Mouse (Mus musculus) midbrain, postnatal 0 days (tissue): ENCODE data around the gene Jag2. TPM values are rescaled to one million over a fixed set of nuclear protein-coding genes. Genes with fewer than 3 reads are reported as not detected.

Experiments used
- ATAC-seq: fragments of 200-750 bp; cut with Nextera tagmentation; 2 replicates; pipeline ENCODE4 v1.8.0; 2017; ENCODE audit warnings: moderate number of reproducible peaks, mild to moderate bottlenecking, moderate TSS enrichment, moderate library complexity; ENCODE audit not compliant: low FRiP score
- DNase-seq: peaks from one replicate; pipeline ENCODE4 v3.0.0-alpha.2; 2015; ENCODE audit warnings: low spot score
- H3K27ac ChIP-seq: fragments of 300-500 bp; sonication (generic); 2 replicates; pipeline ENCODE4 v1.5.1; 2014; ENCODE audit warnings: low read depth, mild to moderate bottlenecking, low read length, mixed read lengths
- H3K27me3 ChIP-seq: fragments of 300-500 bp; sonication (generic); 2 replicates; pipeline ENCODE4 v1.6.1; 2014; ENCODE audit warnings: low read length, control low read depth, mixed read lengths; ENCODE audit not compliant: insufficient read depth
- H3K36me3 ChIP-seq: fragments of 300-500 bp; sonication (generic); 2 replicates; pipeline ENCODE4 v1.6.1; 2014; ENCODE audit warnings: low read length, control low read depth, mixed read lengths; ENCODE audit not compliant: insufficient read depth
- H3K4me1 ChIP-seq: fragments of 300-500 bp; sonication (generic); 2 replicates; pipeline ENCODE4 v1.6.1; 2014; ENCODE audit warnings: mild to moderate bottlenecking, control low read depth, antibody characterized with exemption, low read length, mixed read lengths; ENCODE audit not compliant: insufficient read depth
- H3K4me2 ChIP-seq: fragments of 300-500 bp; sonication (generic); 2 replicates; pipeline ENCODE4 v1.6.1; 2014; ENCODE audit warnings: low read depth, mild to moderate bottlenecking, low read length, mixed read lengths; ENCODE audit not compliant: poor library complexity, severe bottlenecking
- H3K4me3 ChIP-seq: fragments of 300-500 bp; sonication (generic); 2 replicates; pipeline ENCODE4 v1.5.1; 2014; ENCODE audit warnings: low read depth, mild to moderate bottlenecking, low read length, moderate library complexity
- H3K9ac ChIP-seq: fragments of 300-500 bp; sonication (generic); replicated peaks from 2 replicates; pipeline ENCODE4 v1.6.1; 2014; ENCODE audit warnings: mild to moderate bottlenecking, low read length, moderate library complexity, mixed read lengths; ENCODE audit not compliant: poor library complexity, severe bottlenecking
- H3K9me3 ChIP-seq: fragments of 300-500 bp; sonication (generic); 2 replicates; pipeline ENCODE4 v1.6.1; 2016; ENCODE audit warnings: low read length, control low read depth
- CTCF ChIP-seq: IDR thresholded peaks from 2 replicates; pipeline ENCODE4 v1.5.1; 2016; ENCODE audit warnings: antibody characterized with exemption, mild to moderate bottlenecking
- WGBS: fragments of 180-500 bp; shearing (Covaris S2); extraction: QIAGEN DNeasy Blood & Tissue Kit; methylation state at CpG from one replicate; pipeline ENCODE4 v1.1.7; 2014; 5-methylcytosine and 5-hydroxymethylcytosine counted together
- polyA plus RNA-seq: library from polyadenylated mRNA; unstranded; fragments of >200 nt; fragmentation: Nextera tagmentation; extraction: Ambion mirVana; gene quantifications from 2 replicates; pipeline ENCODE4 v1.2.1, GENCODE M21; 2015
- total RNA-seq: library from RNA; depleted of rRNA; stranded (reverse); fragments of >200 nt; gene quantifications from 2 replicates; pipeline ENCODE4 v1.2.3, GENCODE M21; 2014

The Jag2 gene
- total and polyA plus RNA-seq, 2 experiments from 2014 or later, result 12.1 to 94.6 TPM

DNA sequence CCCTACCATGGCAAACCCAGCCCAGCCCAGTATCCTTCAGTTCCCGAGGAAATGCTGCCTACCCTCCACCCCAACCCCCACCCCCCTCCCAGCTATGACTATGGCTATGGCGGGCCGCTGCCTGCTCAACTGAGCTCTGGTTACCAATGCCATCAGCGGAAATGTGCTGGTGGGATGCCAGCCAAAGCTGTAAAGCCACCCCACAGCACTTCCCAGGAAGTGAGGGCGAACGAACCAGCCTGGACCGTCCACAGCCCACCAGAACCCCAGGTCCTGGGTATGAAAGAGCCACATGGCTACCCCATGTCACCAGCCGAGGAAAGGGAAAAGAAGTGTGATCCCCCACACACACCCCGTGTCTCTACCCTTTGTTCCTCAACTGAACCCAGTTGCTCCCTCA, 11.1 kb upstream of the Jag2 start:
- Histone ChIP-seq H3K9ac (no peak overlapping the region), H3K27ac (no peak overlapping the region), H3K4me2 (0 out of 2 replicates have a peak overlapping the region, but pooled peaks have one; percentile 9), H3K4me1 (peaks cover 5% of the 10 kb centered on the region; the same call in 1 of the 2 replicates), H3K36me3 (no peaks in the 10 kb centered on the region), H3K4me3 (no peak overlapping the region), H3K27me3 (no peaks in the 10 kb centered on the region), H3K9me3 (no peaks in the 10 kb centered on the region)
- 71% methylated on average over 8 of the region's 9 CpGs for WGBS
- no peak for TF ChIP-seq CTCF
- DNase-seq (no peak), ATAC-seq (no peak)

DNA sequence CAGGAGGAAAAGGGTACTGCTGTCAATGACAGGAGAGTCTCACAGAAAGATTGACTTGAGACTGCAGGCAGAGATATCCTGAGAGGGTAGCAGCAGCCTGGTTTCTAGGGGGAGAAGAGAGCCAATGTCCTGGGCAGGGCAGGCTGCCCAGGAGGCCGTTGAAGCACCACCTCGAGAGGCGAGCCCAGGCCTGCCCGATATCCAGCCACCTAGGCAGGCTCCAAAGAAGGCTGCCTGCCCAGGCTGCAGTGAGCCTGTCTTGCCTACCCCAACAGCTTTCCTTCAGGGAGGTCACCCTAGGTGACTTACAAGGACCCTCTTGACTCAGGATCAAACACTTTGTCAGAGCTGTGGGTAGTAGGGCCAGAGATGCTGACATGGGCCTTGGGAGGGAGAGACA, 10.7 kb upstream of the Jag2 start:
- H3K9ac ChIP-seq, result no peak overlapping the region
- WGBS, result 84% methylated on average over 4 of the region's 4 CpGs
- ATAC-seq (no peak), DNase-seq (no peak)
- peaks cover 5% of the 10 kb centered on the region; the same call in 1 of the 2 replicates for H3K4me1 ChIP-seq
- H3K4me2 ChIP-seq, result 0 out of 2 replicates have a peak overlapping the region, but pooled peaks have one; percentile 9
- H3K4me3 ChIP-seq, result no peak overlapping the region
- no peaks in the 10 kb centered on the region for H3K9me3 ChIP-seq
- no peaks in the 10 kb centered on the region for H3K27me3 ChIP-seq
- no peak for TF ChIP-seq CTCF
- no peak overlapping the region for H3K27ac ChIP-seq
- H3K36me3 ChIP-seq, result no peaks in the 10 kb centered on the region

DNA sequence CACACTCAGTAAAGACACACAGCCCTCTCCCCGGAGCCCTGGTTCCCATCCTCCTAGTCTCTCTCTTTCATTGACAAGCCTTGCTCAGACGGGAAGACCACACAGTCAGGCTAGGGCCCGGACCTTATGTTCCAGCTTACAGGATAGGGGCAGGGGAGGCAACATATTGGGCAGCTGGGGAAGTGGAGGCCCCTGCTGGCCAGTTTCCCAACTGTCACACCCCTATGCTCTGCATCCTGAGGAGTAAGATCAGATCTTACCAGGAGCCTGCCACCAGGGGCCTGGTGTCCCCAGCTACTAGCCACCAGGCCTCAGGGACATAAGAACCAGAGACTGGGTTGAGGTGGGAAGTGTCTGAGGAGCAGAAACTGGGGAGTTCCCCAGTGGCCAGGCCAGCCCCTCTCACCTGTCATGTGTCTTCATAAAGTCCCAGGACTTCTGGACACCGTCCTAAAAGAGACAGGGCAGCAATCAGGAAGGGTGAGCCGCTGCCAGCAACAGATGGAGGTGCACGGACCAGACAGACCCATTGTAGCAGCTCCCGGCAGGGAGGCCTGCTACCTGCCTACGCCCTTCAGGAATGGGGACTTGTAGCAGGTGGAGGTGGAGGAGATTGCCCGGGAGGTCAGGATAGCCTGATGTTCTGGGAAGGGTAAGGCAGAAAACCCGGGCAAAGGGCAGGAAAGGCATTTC, 9.4 kb upstream of the Jag2 start:
- H3K9me3 ChIP-seq, result no peaks in the 10 kb centered on the region
- no peak overlapping the region for H3K27ac ChIP-seq
- peak; percentile 52 for DNase-seq
- H3K4me3 ChIP-seq, result no peak overlapping the region
- H3K27me3 ChIP-seq, result no peaks in the 10 kb centered on the region
- 68% methylated on average over 10 of the region's 10 CpGs for WGBS
- peak; percentile 60 for TF ChIP-seq CTCF
- no peak overlapping the region for H3K9ac ChIP-seq
- H3K4me1 ChIP-seq, result peaks cover 5% of the 10 kb centered on the region; the same call in 1 of the 2 replicates
- H3K4me2 ChIP-seq, result no peak overlapping the region
- no peak for ATAC-seq
- no peaks in the 10 kb centered on the region for H3K36me3 ChIP-seq

DNA sequence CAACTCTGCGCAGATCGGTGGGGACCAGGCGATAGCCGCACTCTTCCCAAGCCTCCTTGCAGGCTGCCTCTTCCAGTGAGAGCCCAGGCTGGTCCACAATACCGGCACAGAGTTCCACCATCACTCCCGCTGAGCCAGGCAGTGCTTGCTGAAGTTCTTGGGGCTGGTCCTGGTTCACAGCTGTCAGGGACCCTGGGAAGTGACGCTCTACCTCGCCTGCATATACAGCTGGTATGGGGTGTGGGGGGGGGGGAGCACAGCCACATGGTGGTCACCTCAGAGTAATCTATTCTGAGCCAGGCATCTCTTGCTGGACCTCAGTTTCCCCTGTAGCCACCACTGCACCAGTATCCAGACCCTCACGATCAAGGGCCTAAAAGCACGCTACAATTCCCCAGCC, 8.8 kb upstream of the Jag2 start:
- H3K9me3 ChIP-seq, result no peaks in the 10 kb centered on the region
- WGBS, result 84% methylated on average over 10 of the region's 10 CpGs
- H3K4me3 ChIP-seq, result no peak overlapping the region
- H3K27me3 ChIP-seq, result no peaks in the 10 kb centered on the region
- DNase-seq, result no peak
- H3K27ac ChIP-seq, result no peak overlapping the region
- no peak for TF ChIP-seq CTCF
- no peak overlapping the region for H3K9ac ChIP-seq
- no peak overlapping the region for H3K4me2 ChIP-seq
- H3K36me3 ChIP-seq, result no peaks in the 10 kb centered on the region
- no peak for ATAC-seq
- peaks cover 5% of the 10 kb centered on the region; the same call in 1 of the 2 replicates for H3K4me1 ChIP-seq

DNA sequence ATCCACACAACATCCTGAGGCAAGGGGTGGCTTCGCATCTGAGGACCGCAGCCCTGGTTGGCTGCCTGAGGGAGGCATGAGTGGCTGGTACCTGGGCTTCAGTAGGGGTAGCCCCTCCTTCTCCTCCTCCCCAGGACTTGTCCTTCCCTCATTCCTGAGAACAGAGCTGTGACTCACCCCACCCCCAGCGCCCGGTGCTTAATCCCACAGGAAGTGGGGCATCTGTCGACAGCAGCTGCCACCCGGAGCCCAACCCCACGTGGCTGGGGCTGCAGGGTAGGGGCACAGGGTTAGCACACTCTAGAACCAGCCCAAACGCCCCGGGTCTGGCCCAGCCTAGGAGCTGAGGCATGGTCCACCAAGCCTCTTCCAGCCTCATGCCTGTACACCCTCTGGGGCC, 8.3 kb upstream of the Jag2 start:
- H3K9ac ChIP-seq, result no peak overlapping the region
- peaks cover 5% of the 10 kb centered on the region; the same call in 1 of the 2 replicates for H3K4me1 ChIP-seq
- no peak overlapping the region for H3K4me3 ChIP-seq
- no peak overlapping the region for H3K27ac ChIP-seq
- no peaks in the 10 kb centered on the region for H3K36me3 ChIP-seq
- H3K9me3 ChIP-seq, result no peaks in the 10 kb centered on the region
- 55% methylated on average over 6 of the region's 9 CpGs for WGBS
- DNase-seq (no peak), ATAC-seq (no peak)
- no peak overlapping the region for H3K4me2 ChIP-seq
- no peaks in the 10 kb centered on the region for H3K27me3 ChIP-seq
- no peak for TF ChIP-seq CTCF

DNA sequence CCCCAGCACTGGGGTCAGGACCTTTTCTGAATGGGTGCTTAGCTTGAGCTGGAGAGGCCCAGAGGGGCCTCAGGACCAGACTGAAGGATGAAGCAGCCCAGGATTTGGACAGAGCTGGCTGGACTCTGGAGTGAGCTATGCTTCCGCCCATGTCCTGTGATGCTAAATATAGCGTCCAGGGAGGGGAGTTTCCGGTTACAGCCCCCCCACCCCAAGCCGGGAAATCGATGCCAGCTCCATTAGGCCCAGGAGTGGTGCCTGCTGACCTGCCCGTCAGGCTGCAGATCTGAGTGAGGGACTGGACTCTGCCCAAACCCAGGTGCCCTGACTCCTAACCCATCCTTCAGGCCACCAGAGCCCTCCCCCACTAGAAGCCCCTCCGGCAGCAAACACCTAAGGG, 3.1 kb upstream of the Jag2 start:
- ATAC-seq (no peak), DNase-seq (no peak)
- Histone ChIP-seq H3K27ac (no peak overlapping the region), H3K4me1 (0 out of 2 replicates have a peak, but pooled peaks cover 4% of the 10 kb centered on the region), H3K27me3 (no peaks in the 10 kb centered on the region), H3K4me2 (no peak overlapping the region), H3K36me3 (no peaks in the 10 kb centered on the region), H3K9me3 (no peaks in the 10 kb centered on the region), H3K4me3 (no peak overlapping the region), H3K9ac (no peak overlapping the region)
- no peak for TF ChIP-seq CTCF
- WGBS, result 75% methylated on average over 7 of the region's 7 CpGs
